Mouse (Mus musculus) neural tube, embryonic 11.5 days (tissue): Measurements from ENCODE around the gene Tbcc. TPM values are rescaled to one million over a fixed set of nuclear protein-coding genes. Genes with fewer than 3 reads are reported as not detected.
"Not testable (repeated sequence)": the region's sequence is repeated elsewhere in the genome, so short reads cannot be mapped to it uniquely, and the experiment has no call there.

Experiments
- ATAC-seq: fragments of 200-750 bp; cut with Nextera tagmentation; 2 replicates; pipeline ENCODE4 v1.8.0; 2017; ENCODE audit warnings: moderate number of reproducible peaks, mild to moderate bottlenecking, moderate TSS enrichment, moderate library complexity; ENCODE audit not compliant: insufficient read depth, low FRiP score, low TSS enrichment
- DNase-seq: peaks from one replicate; pipeline ENCODE4 v3.0.0-alpha.2; 2015; ENCODE audit warnings: low spot score
- H3K27ac ChIP-seq: fragments of 300-500 bp; sonication (generic); 2 replicates; pipeline ENCODE4 v1.5.1; 2014; ENCODE audit warnings: low read depth, mild to moderate bottlenecking, low read length
- H3K27me3 ChIP-seq: fragments of 300-500 bp; sonication (generic); 2 replicates; pipeline ENCODE4 v1.6.1; 2014; ENCODE audit warnings: mild to moderate bottlenecking, low read length, mixed read lengths; ENCODE audit not compliant: control insufficient read depth, insufficient read depth
- H3K36me3 ChIP-seq: fragments of 300-500 bp; sonication (generic); 2 replicates; pipeline ENCODE4 v1.6.1; 2014; ENCODE audit warnings: mild to moderate bottlenecking, low read length, moderate library complexity, mixed read lengths; ENCODE audit not compliant: control insufficient read depth, insufficient read depth
- H3K4me1 ChIP-seq: fragments of 300-500 bp; sonication (generic); 2 replicates; pipeline ENCODE4 v1.6.1; 2014; ENCODE audit warnings: low read length, mixed read lengths; ENCODE audit not compliant: control insufficient read depth, insufficient read depth
- H3K4me2 ChIP-seq: fragments of 300-500 bp; sonication (generic); 2 replicates; pipeline ENCODE4 v1.6.1; 2014; ENCODE audit warnings: low read depth, mild to moderate bottlenecking, moderate library complexity
- H3K4me3 ChIP-seq: fragments of 300-500 bp; sonication (generic); 2 replicates; pipeline ENCODE4 v1.5.1; 2014; ENCODE audit warnings: low read depth, low read length
- H3K9ac ChIP-seq: fragments of 300-500 bp; sonication (generic); 2 replicates; pipeline ENCODE4 v1.6.1; 2014; ENCODE audit warnings: mild to moderate bottlenecking, low read length
- H3K9me3 ChIP-seq: fragments of 300-500 bp; sonication (generic); 2 replicates; pipeline ENCODE4 v1.6.1; 2016; ENCODE audit warnings: low read length; ENCODE audit not compliant: control insufficient read depth
- WGBS: fragments of 180-500 bp; shearing (Covaris S2); extraction: QIAGEN DNeasy Blood & Tissue Kit; methylation state at CpG from one replicate; pipeline ENCODE4 v1.1.7; 2014; 5-methylcytosine and 5-hydroxymethylcytosine counted together
- polyA plus RNA-seq: library from polyadenylated mRNA; unstranded; fragments of >200 nt; fragmentation: Nextera tagmentation; extraction: Ambion mirVana; gene quantifications from 2 replicates; pipeline ENCODE4 v1.2.1, GENCODE M21; 2014

Tbcc gene
- polyA plus RNA-seq: 74.8 and 79.0 TPM in 2 replicates

DNA sequence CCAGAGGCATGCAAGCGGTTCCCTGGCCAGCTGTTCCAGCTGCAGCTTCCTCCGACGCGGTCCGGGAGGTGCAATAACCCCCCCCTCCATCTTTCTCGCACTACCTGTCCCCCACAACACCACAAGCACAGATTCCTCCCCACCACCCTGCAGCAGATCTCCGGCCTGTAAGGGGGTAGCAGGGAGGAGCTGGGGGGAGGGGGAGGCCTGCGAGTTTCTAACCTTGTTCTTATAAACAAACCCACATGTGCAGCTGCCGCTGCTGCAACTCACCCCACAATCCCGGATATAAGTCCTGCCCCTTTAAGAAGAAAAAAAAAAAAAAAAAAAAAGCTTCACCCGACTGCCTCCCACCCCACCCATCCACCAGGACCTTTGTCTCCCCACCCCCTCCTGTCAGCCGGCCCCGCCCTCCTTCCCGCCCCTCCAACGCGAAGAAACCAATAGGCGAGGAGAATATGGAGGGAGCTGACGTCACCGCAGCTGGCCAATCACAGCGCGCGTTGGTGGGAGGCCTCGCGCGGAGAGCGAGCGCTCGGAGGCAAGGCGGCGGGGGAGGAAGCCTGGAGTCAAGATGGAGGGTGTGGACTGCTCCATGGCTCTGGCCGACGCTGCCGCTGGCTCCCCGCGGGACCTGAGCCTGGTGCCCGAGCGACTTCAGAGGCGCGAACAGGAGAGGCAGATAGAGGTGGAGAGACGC is at the start of gene Tbcc:
TSS of gene Tbcc (plus strand) at position 569 of the 700 bp plus-strand sequence.
- H3K27ac ChIP-seq: peak within 1 kb of the TSS; percentile 90
- peak; percentile 98 for DNase-seq
- H3K9ac ChIP-seq: peak within 1 kb of the TSS; percentile 96
- no peaks in the 10 kb centered on the region for H3K9me3 ChIP-seq
- H3K4me3 ChIP-seq: peak within 1 kb of the TSS; percentile 94
- under 1% methylated on average over 40 of the region's 40 CpGs for WGBS
- H3K4me2 ChIP-seq: peak within 1 kb of the TSS; percentile 99
- no peaks in the 10 kb centered on the region for H3K36me3 ChIP-seq
- ATAC-seq: peak; percentile 90
- H3K27me3 ChIP-seq: no peaks in the 10 kb centered on the region
- H3K4me1 ChIP-seq: peaks cover 20% of the 10 kb centered on the region

GRCm38 (mm10) chr17:46843022-46843421 is 47.5 kb upstream of the Tbcc start:
- H3K4me2 ChIP-seq: no peak overlapping the region
- DNase-seq (no peak), ATAC-seq (no peak)
- H3K9ac ChIP-seq: no peak overlapping the region
- no peaks in the 10 kb centered on the region for H3K9me3 ChIP-seq
- H3K27me3 ChIP-seq: no peaks in the 10 kb centered on the region
- H3K27ac ChIP-seq: no peak overlapping the region
- no peak overlapping the region for H3K4me3 ChIP-seq
- 78% methylated on average over 2 of the region's 2 CpGs for WGBS
- H3K4me1 ChIP-seq: peaks cover 7% of the 10 kb centered on the region
- no peaks in the 10 kb centered on the region for H3K36me3 ChIP-seq

DNA sequence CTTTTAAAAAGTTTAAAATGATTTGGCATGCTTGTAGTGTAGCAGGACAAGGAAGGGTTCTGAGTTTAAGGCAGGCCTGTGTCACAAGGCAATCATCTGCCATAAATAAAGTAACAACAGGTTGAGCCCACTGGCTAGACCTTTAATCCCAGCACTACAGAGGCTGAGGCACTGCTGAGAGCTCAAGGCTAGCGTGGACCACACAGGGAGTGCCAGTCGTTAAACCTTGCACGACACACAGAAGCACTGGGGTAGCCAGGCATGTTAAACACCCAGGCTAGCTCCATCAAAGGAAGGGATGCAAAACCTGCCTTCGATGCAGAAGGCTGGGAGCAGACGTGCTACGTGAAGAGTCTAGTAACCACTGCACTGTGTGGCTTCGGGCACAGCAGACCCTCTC is 46.8 kb upstream of the Tbcc start:
- Histone ChIP-seq H3K9me3 (no peaks in the 10 kb centered on the region), H3K4me2 (no peak overlapping the region), H3K36me3 (no peaks in the 10 kb centered on the region), H3K27me3 (no peaks in the 10 kb centered on the region), H3K27ac (no peak overlapping the region), H3K4me3 (no peak overlapping the region), H3K4me1 (peaks cover 7% of the 10 kb centered on the region), H3K9ac (no peak overlapping the region)
- no peak for DNase-seq
- ATAC-seq: no peak
- WGBS: 36% methylated on average over 7 of the region's 7 CpGs

DNA sequence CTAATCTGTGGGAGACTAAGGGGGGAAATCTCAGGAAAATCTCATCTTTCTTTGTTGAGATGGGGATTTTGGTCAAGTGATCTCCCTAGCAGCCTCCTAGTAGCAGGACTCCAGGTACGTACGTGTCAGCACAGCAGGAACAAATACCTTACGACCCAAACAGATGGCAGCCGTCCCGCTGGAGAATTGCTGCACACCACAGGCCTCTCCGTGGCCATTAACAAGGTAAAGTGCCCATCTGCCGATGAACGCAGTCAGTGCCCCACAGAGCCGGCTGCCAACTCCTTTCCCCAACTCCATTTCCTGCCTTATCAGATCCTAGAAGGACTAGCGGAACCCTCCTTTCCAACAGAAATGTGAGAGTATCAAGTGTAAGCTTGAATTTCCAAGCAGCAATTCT is 45.7 kb upstream of the Tbcc start:
- no peaks in the 10 kb centered on the region for H3K9me3 ChIP-seq
- WGBS: 46% methylated on average over 10 of the region's 10 CpGs
- H3K4me3 ChIP-seq: no peak overlapping the region
- H3K36me3 ChIP-seq: no peaks in the 10 kb centered on the region
- DNase-seq: no peak
- peaks cover 7% of the 10 kb centered on the region for H3K4me1 ChIP-seq
- H3K9ac ChIP-seq: no peak overlapping the region
- H3K4me2 ChIP-seq: no peak overlapping the region
- no peaks in the 10 kb centered on the region for H3K27me3 ChIP-seq
- no peak overlapping the region for H3K27ac ChIP-seq
- no peak for ATAC-seq

DNA sequence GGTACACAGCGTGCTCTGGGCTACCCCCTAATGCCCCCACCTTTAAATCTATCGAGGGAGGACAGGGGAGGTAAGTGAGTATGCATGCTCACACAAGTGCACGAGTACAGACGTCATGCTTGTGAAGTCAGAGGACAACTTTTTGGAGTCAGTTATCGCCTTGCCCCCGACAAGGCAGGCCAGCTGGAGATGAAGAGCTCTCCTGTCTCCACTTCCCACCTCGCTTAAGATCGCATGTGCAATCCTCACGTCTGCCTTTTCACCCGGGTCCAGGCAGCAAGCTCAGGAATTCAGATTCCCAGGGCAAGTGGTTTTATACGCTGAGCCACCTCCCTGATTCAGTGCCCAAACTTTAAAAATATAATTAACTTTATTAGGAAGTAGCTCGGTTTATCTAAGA is 45.2 kb upstream of the Tbcc start:
- ATAC-seq: no peak
- no peaks in the 10 kb centered on the region for H3K9me3 ChIP-seq
- H3K4me1 ChIP-seq: peaks cover 7% of the 10 kb centered on the region
- WGBS: 79% methylated on average over 12 of the region's 12 CpGs
- no peaks in the 10 kb centered on the region for H3K27me3 ChIP-seq
- no peak overlapping the region for H3K4me3 ChIP-seq
- H3K9ac ChIP-seq: no peak overlapping the region
- DNase-seq: no peak
- no peak overlapping the region for H3K4me2 ChIP-seq
- H3K36me3 ChIP-seq: no peaks in the 10 kb centered on the region
- no peak overlapping the region for H3K27ac ChIP-seq

DNA sequence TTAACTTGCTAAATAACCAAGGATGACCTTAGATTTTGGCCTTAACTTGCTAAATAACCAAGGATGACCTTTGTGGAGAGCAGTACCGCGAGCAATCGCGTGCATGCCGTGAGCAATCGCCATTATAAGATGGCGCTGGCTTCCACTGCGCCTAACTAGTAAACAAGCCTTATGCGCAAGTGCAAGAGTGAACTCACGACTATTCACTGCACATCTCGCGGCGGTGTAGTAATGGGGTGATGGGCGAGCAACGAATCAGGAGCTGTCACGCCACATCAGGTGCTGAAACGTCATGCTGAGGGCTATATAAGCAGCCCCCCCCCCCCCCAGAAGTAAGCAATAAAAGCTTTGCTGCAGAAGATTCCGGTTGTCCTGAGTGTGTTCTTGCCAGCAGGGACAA is 43.9 kb upstream of the Tbcc start:
- H3K4me2 ChIP-seq, ATAC-seq, H3K4me3 ChIP-seq, H3K27ac ChIP-seq, H3K27me3 ChIP-seq, H3K36me3 ChIP-seq, DNase-seq, H3K4me1 ChIP-seq, H3K9me3 ChIP-seq, H3K9ac ChIP-seq: not testable (repeated sequence)
- 94% methylated on average over 18 of the region's 18 CpGs for WGBS

DNA sequence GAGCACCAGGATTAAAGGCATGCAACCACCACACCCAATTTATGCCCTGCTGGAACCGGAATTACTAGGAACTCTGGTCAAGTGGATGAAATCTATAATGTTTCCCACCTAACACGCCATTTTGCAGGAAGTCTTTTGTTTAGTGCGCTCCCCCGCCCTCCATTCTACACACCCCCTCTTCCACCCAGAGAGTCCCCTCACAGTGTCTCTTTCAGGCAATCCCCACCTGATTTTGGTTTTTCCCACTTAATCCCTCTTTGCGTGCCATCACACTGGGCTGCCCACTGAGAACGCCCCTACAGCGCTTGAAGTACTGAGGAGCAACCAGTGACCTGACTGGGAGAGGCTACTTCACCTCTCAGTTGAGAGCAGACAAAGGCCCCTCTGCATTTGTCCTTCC is 43.3 kb upstream of the Tbcc start:
- no peaks in the 10 kb centered on the region for H3K27me3 ChIP-seq
- H3K4me2 ChIP-seq: no peak overlapping the region
- no peak for ATAC-seq
- H3K9me3 ChIP-seq: no peaks in the 10 kb centered on the region
- peaks cover 7% of the 10 kb centered on the region for H3K4me1 ChIP-seq
- H3K27ac ChIP-seq: no peak overlapping the region
- H3K36me3 ChIP-seq: no peaks in the 10 kb centered on the region
- H3K9ac ChIP-seq: no peak overlapping the region
- WGBS: 93% methylated on average over 7 of the region's 7 CpGs
- no peak overlapping the region for H3K4me3 ChIP-seq
- DNase-seq: no peak

DNA sequence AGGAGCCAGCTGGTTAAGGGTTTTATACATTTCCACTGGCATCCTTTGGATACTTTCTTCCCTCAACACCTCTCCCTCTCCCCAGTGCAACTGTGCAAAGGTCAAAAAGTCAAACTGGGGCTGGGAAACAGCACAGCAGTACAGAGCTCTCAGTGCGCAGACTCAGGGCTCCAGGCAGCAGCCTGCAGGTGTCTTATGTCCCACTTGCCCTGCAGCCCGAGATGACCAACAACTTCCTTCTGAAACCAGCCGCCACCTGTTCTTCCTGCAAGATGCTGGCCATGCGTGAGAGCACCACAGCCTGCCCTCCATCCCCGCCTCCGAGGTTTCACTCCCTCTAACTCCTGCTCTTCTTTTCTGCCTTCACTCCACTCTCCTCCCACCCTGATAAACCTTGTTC is 37.8 kb upstream of the Tbcc start:
- no peak overlapping the region for H3K4me2 ChIP-seq
- H3K4me3 ChIP-seq: no peak overlapping the region
- ATAC-seq (no peak), DNase-seq (peak; percentile 40)
- H3K4me1 ChIP-seq: peaks cover 4% of the 10 kb centered on the region; the same call in 1 of the 2 replicates
- no peaks in the 10 kb centered on the region for H3K9me3 ChIP-seq
- no peak overlapping the region for H3K9ac ChIP-seq
- no peaks in the 10 kb centered on the region for H3K27me3 ChIP-seq
- H3K36me3 ChIP-seq: no peaks in the 10 kb centered on the region
- H3K27ac ChIP-seq: no peak overlapping the region
- WGBS: 37% methylated on average over 6 of the region's 6 CpGs

DNA sequence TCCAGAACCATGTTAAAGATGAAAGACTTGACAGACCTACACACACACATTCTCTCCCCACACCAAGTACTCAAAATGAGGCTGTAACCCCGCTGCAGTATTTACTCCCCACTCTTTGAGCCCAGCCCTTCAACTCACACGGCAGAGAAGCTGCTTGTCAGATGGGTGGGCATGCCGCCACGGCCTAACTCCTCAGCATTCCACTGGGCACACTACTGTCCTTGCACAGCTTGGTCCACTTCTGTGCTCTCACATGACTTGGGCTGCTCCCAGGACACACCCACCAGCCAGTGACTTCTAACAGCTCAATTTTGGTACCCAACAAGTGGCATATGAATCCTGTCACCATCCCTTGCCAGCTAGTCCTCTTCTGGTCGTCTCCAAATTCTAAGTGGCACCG is 37.2 kb upstream of the Tbcc start:
- ATAC-seq (no peak), DNase-seq (no peak)
- Histone ChIP-seq H3K9ac (no peak overlapping the region), H3K9me3 (no peaks in the 10 kb centered on the region), H3K4me3 (no peak overlapping the region), H3K4me1 (peaks cover 4% of the 10 kb centered on the region; the same call in 1 of the 2 replicates), H3K4me2 (no peak overlapping the region), H3K36me3 (no peaks in the 10 kb centered on the region), H3K27ac (no peak overlapping the region), H3K27me3 (no peaks in the 10 kb centered on the region)
- WGBS: 58% methylated on average over 6 of the region's 6 CpGs
